Comparison of ENCODE assay signal across 8 mouse cellular contexts in the genomic region with DNA sequence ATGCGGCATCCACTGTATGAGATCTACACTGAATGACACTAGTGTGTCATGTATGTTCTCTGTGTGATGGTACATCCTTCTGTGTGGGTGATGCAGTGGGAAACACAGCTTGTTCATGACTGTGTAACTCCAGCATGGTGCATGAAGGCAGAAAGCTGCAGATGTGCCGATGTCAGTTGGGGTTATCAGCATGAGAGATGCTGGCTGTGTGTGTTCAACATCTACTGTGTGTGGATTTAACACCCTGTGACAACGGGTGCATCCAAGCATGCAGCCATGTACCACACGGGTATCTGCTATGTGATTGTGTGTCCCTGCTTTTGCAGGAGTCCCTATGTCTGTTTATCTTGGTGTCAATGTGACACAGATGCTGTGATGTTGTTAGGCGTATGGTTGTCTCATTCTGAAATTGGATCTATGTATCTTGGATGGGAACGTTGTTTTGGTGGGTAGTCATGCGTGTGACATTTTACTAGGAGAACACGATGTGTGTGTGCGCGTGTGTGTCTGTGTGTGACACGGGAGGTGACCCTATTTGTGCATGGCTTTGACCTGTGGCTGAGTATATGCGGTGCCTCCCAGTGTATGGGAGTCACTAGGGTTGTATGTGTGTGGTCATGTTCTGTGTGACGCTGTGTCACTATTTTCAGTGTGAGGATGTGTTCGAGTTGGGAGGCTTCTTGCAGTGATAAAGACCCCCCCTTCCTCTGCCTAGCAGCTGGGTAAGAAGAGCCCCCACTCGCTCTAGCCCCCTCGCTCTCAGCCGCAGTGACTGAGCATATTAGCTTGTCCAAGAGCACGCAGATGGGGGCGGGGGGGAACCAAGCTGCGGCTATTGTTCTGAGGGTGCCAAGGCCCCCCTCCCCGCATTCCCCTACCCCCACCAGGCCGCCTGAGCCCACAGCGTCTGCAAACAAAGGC. TPM values are rescaled to one million over a fixed set of nuclear protein-coding genes. Genes with fewer than 3 reads are reported as not detected.
DNase-seq lines count a peak whose midpoint lies in the region; ATAC-seq and TF ChIP-seq lines count a peak whose summit lies in the region.

No protein-coding gene starts in this region.

- ATAC-seq in lung, embryonic 14.5 days (ENCODE audit: insufficient read depth) = no peak
- 0 out of 2 replicates have a peak, but pooled peaks have one; percentile 13 for ATAC-seq in embryonic facial prominence, embryonic 14.5 days (ENCODE audit: low read depth)
- 0 out of 2 replicates have a peak, but pooled peaks have one; percentile 42 for ATAC-seq in limb, embryonic 11.5 days (ENCODE audit: insufficient number of reproducible peaks, low FRiP score, low TSS enrichment, low read depth)

- H3K4me3 ChIP-seq in lung, embryonic 14.5 days (ENCODE audit: low read depth, low read length) = peak overlapping the region; percentile 37
- peak overlapping the region; percentile 43 for H3K4me3 ChIP-seq in embryonic facial prominence, embryonic 14.5 days (ENCODE audit: low read depth, low read length)
- peak overlapping the region; percentile 40 for H3K4me3 ChIP-seq in limb, embryonic 11.5 days (ENCODE audit: low read depth, low read length)
- peak overlapping the region; percentile 55 for H3K4me3 ChIP-seq in olfactory bulb, adult 2 months (ENCODE audit: insufficient read depth, low read depth, low read length)

- no peak overlapping the region for H3K9ac ChIP-seq in lung, embryonic 14.5 days
- peak overlapping the region; percentile 55 for H3K9ac ChIP-seq in embryonic facial prominence, embryonic 14.5 days (ENCODE audit: low read depth, low read length)
- H3K9ac ChIP-seq in limb, embryonic 11.5 days (ENCODE audit: low read length) = no peak overlapping the region

- H3K9me3 ChIP-seq in lung, embryonic 14.5 days (ENCODE audit: low read depth, low read length) = no peaks in the 10 kb centered on the region
- H3K9me3 ChIP-seq in embryonic facial prominence, embryonic 14.5 days (ENCODE audit: control insufficient read depth, low read length) = 0 out of 2 replicates have a peak, but pooled peaks cover 5% of the 10 kb centered on the region
- H3K9me3 ChIP-seq in limb, embryonic 11.5 days (ENCODE audit: control insufficient read depth, low read length) = no peaks in the 10 kb centered on the region; the same call in 1 of the 2 replicates

- no peak for TF ChIP-seq CTCF in lung, embryonic 14.5 days (IDR thresholded peaks at IDR 0.05; ENCODE audit: low read depth)
- TF ChIP-seq CTCF in olfactory bulb, adult 2 months (IDR thresholded peaks at IDR 0.05; ENCODE audit: insufficient read depth, low read depth, low read length) = no peak

- H3K4me1 ChIP-seq in lung, embryonic 14.5 days (ENCODE audit: insufficient read depth) = no peaks in the 10 kb centered on the region
- H3K4me1 ChIP-seq in embryonic facial prominence, embryonic 14.5 days (ENCODE audit: control insufficient read depth, insufficient read depth, low read length) = peaks cover 7% of the 10 kb centered on the region; the same call in 1 of the 2 replicates
- H3K4me1 ChIP-seq in limb, embryonic 11.5 days (ENCODE audit: control insufficient read depth, insufficient read depth, low read length) = peaks cover 16% of the 10 kb centered on the region
- H3K4me1 ChIP-seq in olfactory bulb, adult 2 months (ENCODE audit: control insufficient read depth, insufficient read depth, low read length) = peaks cover 23% of the 10 kb centered on the region

- H3K36me3 ChIP-seq in lung, embryonic 14.5 days (ENCODE audit: insufficient read depth) = no peaks in the 10 kb centered on the region
- H3K36me3 ChIP-seq in embryonic facial prominence, embryonic 14.5 days (ENCODE audit: control insufficient read depth, insufficient read depth, low read length) = no peaks in the 10 kb centered on the region
- no peaks in the 10 kb centered on the region for H3K36me3 ChIP-seq in limb, embryonic 11.5 days (ENCODE audit: control insufficient read depth, insufficient read depth, low read length)

- H3K4me2 ChIP-seq in lung, embryonic 14.5 days = peak overlapping the region; percentile 71
- H3K4me2 ChIP-seq in embryonic facial prominence, embryonic 14.5 days (ENCODE audit: low read depth, low read length) = peak overlapping the region; percentile 65
- H3K4me2 ChIP-seq in limb, embryonic 11.5 days (ENCODE audit: low read depth, severe bottlenecking) = peak overlapping the region; percentile 69

- H3K27ac ChIP-seq in lung, embryonic 14.5 days (ENCODE audit: low read depth) = no peak overlapping the region
- H3K27ac ChIP-seq in embryonic facial prominence, embryonic 14.5 days (replicated peaks; ENCODE audit: low read depth, low read length) = no peak overlapping the region; the same call in 1 of the 2 replicates
- H3K27ac ChIP-seq in limb, embryonic 11.5 days (replicated peaks; ENCODE audit: low read depth, low read length) = no peak overlapping the region
- peak overlapping the region; percentile 36 for H3K27ac ChIP-seq in olfactory bulb, adult 2 months (ENCODE audit: insufficient read depth, low read depth, low read length)

- DNase-seq in lung, embryonic 14.5 days = no peak
- DNase-seq in lung, postnatal 14 days = no peak
- DNase-seq in embryonic facial prominence, embryonic 14.5 days (ENCODE audit: low spot score) = no peak
- DNase-seq in limb, embryonic 11.5 days (ENCODE audit: low spot score) = no peak
- DNase-seq in ovary, postnatal 36 days (ENCODE audit: low spot score) = no peak
- DNase-seq in adrenal gland, adult 18-20 months (ENCODE audit: low spot score in 2 of 2) = no peak
- DNase-seq in lung, postnatal 10 days = no peak

- TF ChIP-seq POLR2A in olfactory bulb, adult 2 months (IDR thresholded peaks at IDR 0.05; ENCODE audit: insufficient read depth, low read depth, low read length) = no peak

- H3K27me3 ChIP-seq in lung, embryonic 14.5 days (ENCODE audit: insufficient read depth, low read length) = peaks cover 52% of the 10 kb centered on the region
- H3K27me3 ChIP-seq in embryonic facial prominence, embryonic 14.5 days (replicated peaks; ENCODE audit: control insufficient read depth, insufficient read depth, low read length) = peaks cover 63% of the 10 kb centered on the region
- peaks cover 41% of the 10 kb centered on the region for H3K27me3 ChIP-seq in limb, embryonic 11.5 days (ENCODE audit: control insufficient read depth, insufficient read depth, low read length)

- 24% methylated on average over 23 of the region's 23 CpGs for WGBS in lung, embryonic 14.5 days
- WGBS in embryonic facial prominence, embryonic 14.5 days = 31% methylated on average over 18 of the region's 23 CpGs
- 30% methylated on average over 23 of the region's 23 CpGs for WGBS in limb, embryonic 11.5 days
- 10% methylated on average over 23 of the region's 23 CpGs for WGBS in olfactory bulb, adult 2 months

RNA-seq across cellular contexts. Expression of a gene that starts 0.9 kb away (rescaled TPM):
- polyA plus RNA-seq in lung, embryonic 14.5 days (2014; fragmentation: Nextera tagmentation; extraction: Ambion mirVana) = 0.30 and 0.39 TPM in 2 replicates
- polyA plus RNA-seq in embryonic facial prominence, embryonic 14.5 days (2014; fragmentation: Nextera tagmentation; extraction: Ambion mirVana) = 3.4 and 3.6 TPM in 2 replicates
- 0.17 and 0.71 TPM in 2 replicates for polyA plus RNA-seq in limb, embryonic 11.5 days (2014; fragmentation: Nextera tagmentation; extraction: Ambion mirVana)
- polyA plus RNA-seq in olfactory bulb, adult 2 months (2012; ENCODE audit: insufficient read depth, insufficient read length, low replicate concordance, missing spikeins) = not detected in 2 replicates
- 1 to 10 TPM; 2.1 to 3.1 TPM for total RNA-seq in adrenal gland, adult 18-20 months (2021)

RNA-seq across cellular contexts. Expression of a gene that starts 10.5 kb away (rescaled TPM):
- polyA plus RNA-seq in lung, embryonic 14.5 days (2014; fragmentation: Nextera tagmentation; extraction: Ambion mirVana) = not detected in 2 replicates
- 0.20 TPM in 1 of 2 replicates, not detected in the other for polyA plus RNA-seq in embryonic facial prominence, embryonic 14.5 days (2014; fragmentation: Nextera tagmentation; extraction: Ambion mirVana)
- polyA plus RNA-seq in limb, embryonic 11.5 days (2014; fragmentation: Nextera tagmentation; extraction: Ambion mirVana) = 0.16 TPM in 1 of 2 replicates, not detected in the other
- polyA plus RNA-seq in olfactory bulb, adult 2 months (2012; ENCODE audit: insufficient read depth, insufficient read length, low replicate concordance, missing spikeins) = not detected in 2 replicates
- under 1 TPM in 1 of 2 experiments, not detected in 1; 0.16 TPM for total RNA-seq in adrenal gland, adult 18-20 months (2021)

RNA-seq across cellular contexts. Expression of a gene that starts 27.9 kb away (rescaled TPM):
- polyA plus RNA-seq in lung, embryonic 14.5 days (2014; fragmentation: Nextera tagmentation; extraction: Ambion mirVana) = 12.0 and 15.3 TPM in 2 replicates
- polyA plus RNA-seq in embryonic facial prominence, embryonic 14.5 days (2014; fragmentation: Nextera tagmentation; extraction: Ambion mirVana) = 10.1 and 11.5 TPM in 2 replicates
- 8.2 and 8.6 TPM in 2 replicates for polyA plus RNA-seq in limb, embryonic 11.5 days (2014; fragmentation: Nextera tagmentation; extraction: Ambion mirVana)
- not detected in 2 replicates for polyA plus RNA-seq in olfactory bulb, adult 2 months (2012; ENCODE audit: insufficient read depth, insufficient read length, low replicate concordance, missing spikeins)
- total RNA-seq in adrenal gland, adult 18-20 months (2021) = 10 to 100 TPM; 11.2 to 12.5 TPM

RNA-seq across cellular contexts. Expression of a gene that starts 32.9 kb away (rescaled TPM):
- not detected in 2 replicates for polyA plus RNA-seq in lung, embryonic 14.5 days (2014; fragmentation: Nextera tagmentation; extraction: Ambion mirVana)
- not detected in 2 replicates for polyA plus RNA-seq in embryonic facial prominence, embryonic 14.5 days (2014; fragmentation: Nextera tagmentation; extraction: Ambion mirVana)
- not detected in 2 replicates for polyA plus RNA-seq in limb, embryonic 11.5 days (2014; fragmentation: Nextera tagmentation; extraction: Ambion mirVana)
- not detected in 2 replicates for polyA plus RNA-seq in olfactory bulb, adult 2 months (2012; ENCODE audit: insufficient read depth, insufficient read length, low replicate concordance, missing spikeins)
- 1 to 10 TPM; 1.9 TPM for total RNA-seq in adrenal gland, adult 18-20 months (2021)

RNA-seq across cellular contexts. Expression of a gene that starts 33.1 kb away (rescaled TPM):
- polyA plus RNA-seq in lung, embryonic 14.5 days (2014; fragmentation: Nextera tagmentation; extraction: Ambion mirVana) = 819 and 843 TPM in 2 replicates
- 715 and 771 TPM in 2 replicates for polyA plus RNA-seq in embryonic facial prominence, embryonic 14.5 days (2014; fragmentation: Nextera tagmentation; extraction: Ambion mirVana)
- polyA plus RNA-seq in limb, embryonic 11.5 days (2014; fragmentation: Nextera tagmentation; extraction: Ambion mirVana) = 1,235 and 1,326 TPM in 2 replicates
- not detected in 2 replicates for polyA plus RNA-seq in olfactory bulb, adult 2 months (2012; ENCODE audit: insufficient read depth, insufficient read length, low replicate concordance, missing spikeins)
- 100 to 1,000 TPM; 740 to 761 TPM for total RNA-seq in adrenal gland, adult 18-20 months (2021)
